Mouse (Mus musculus) hindbrain, embryonic 15.5 days (tissue): ENCODE results near the gene Slc22a14. TPM values are rescaled to one million over a fixed set of nuclear protein-coding genes. Genes with fewer than 3 reads are reported as not detected.
"Not testable (repeated sequence)": the region's sequence is repeated elsewhere in the genome, so short reads cannot be mapped to it uniquely, and the experiment has no call there.

Experiments used
- ATAC-seq: fragments of 200-750 bp; cut with Nextera tagmentation; 2 replicates; pipeline ENCODE4 v1.8.0; 2017; ENCODE audit warnings: low read depth, moderate number of reproducible peaks, moderate TSS enrichment; ENCODE audit not compliant: low FRiP score
- H3K27ac ChIP-seq: fragments of 300-500 bp; sonication (generic); replicated peaks from 2 replicates; pipeline ENCODE4 v1.5.1; 2015; ENCODE audit warnings: mild to moderate bottlenecking, inconsistent platforms
- H3K27me3 ChIP-seq: fragments of 300-500 bp; sonication (generic); 2 replicates; pipeline ENCODE4 v1.6.1; 2015; ENCODE audit warnings: control low read depth, inconsistent platforms
- H3K36me3 ChIP-seq: fragments of 300-500 bp; sonication (generic); 2 replicates; pipeline ENCODE4 v1.6.1; 2015; ENCODE audit warnings: control low read depth, inconsistent platforms
- H3K4me1 ChIP-seq: fragments of 300-500 bp; sonication (generic); replicated peaks from 2 replicates; pipeline ENCODE4 v1.6.1; 2015; ENCODE audit warnings: control low read depth, inconsistent platforms
- H3K4me2 ChIP-seq: fragments of 300-500 bp; sonication (generic); 2 replicates; pipeline ENCODE4 v1.6.1; 2015; ENCODE audit warnings: moderate library complexity, mild to moderate bottlenecking, inconsistent platforms
- H3K4me3 ChIP-seq: fragments of 300-500 bp; sonication (generic); 2 replicates; pipeline ENCODE4 v1.5.1; 2015; ENCODE audit warnings: mild to moderate bottlenecking, inconsistent platforms
- H3K9ac ChIP-seq: fragments of 300-500 bp; sonication (generic); 2 replicates; pipeline ENCODE4 v1.6.1; 2015; ENCODE audit warnings: inconsistent platforms
- H3K9me3 ChIP-seq: fragments of 300-500 bp; sonication (generic); 2 replicates; pipeline ENCODE4 v1.6.1; 2016; ENCODE audit warnings: control low read depth, inconsistent platforms
- WGBS: fragments of 180-500 bp; shearing (Covaris S2); methylation state at CpG from one replicate; pipeline ENCODE4 v1.1.7; 2015; 5-methylcytosine and 5-hydroxymethylcytosine counted together
- polyA plus RNA-seq: library from polyadenylated mRNA; unstranded; fragments of >200 nt; fragmentation: Nextera tagmentation; extraction: Ambion mirVana; gene quantifications from 2 replicates; pipeline ENCODE4 v1.2.1, GENCODE M21; 2015

The Slc22a14 gene
- polyA plus RNA-seq, 1 experiment from 2014 or later, result not detected

GRCm38 (mm10) chr9:119271496-119271895, 93.9 kb downstream of the Slc22a14 start:
- no peak overlapping the region for H3K27ac ChIP-seq
- 87% methylated on average over 4 of the region's 4 CpGs for WGBS
- no peaks in the 10 kb centered on the region for H3K27me3 ChIP-seq
- H3K9ac ChIP-seq, result no peak overlapping the region
- H3K9me3 ChIP-seq, result no peaks in the 10 kb centered on the region
- H3K4me1 ChIP-seq, result peaks cover 8% of the 10 kb centered on the region
- H3K36me3 ChIP-seq, result peaks cover 16% of the 10 kb centered on the region; the same call in 1 of the 2 replicates
- H3K4me3 ChIP-seq, result no peak overlapping the region
- ATAC-seq, result no peak
- no peak overlapping the region for H3K4me2 ChIP-seq

DNA sequence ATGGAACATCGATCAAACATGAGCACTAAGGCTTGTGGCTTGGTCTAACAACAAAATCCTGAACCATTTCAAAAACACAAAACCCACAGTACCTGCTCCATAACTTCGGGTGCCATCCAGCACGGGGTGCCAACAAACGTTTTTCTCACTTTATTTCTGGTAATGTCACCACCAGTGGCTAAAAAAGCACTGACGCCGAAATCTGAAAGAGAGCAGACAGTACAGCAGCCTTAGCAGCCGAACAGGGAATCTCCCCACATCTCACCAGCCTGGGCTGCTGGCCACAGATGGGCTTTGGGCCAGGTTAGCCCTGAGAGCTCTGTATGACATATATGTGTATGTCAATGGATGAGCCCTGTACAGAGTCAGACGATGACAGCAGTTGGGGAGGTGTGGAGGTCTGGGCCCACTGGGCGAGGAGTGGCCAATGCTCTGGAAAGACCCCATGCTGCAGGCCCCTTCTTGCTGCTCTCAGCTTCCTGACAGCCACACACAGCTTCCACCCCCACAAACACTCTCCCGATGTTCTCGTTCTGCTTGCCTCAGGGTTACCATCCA, 96.7 kb downstream of the Slc22a14 start:
- no peak overlapping the region for H3K27ac ChIP-seq
- peaks cover 27% of the 10 kb centered on the region for H3K36me3 ChIP-seq
- no peak overlapping the region for H3K4me3 ChIP-seq
- no peaks in the 10 kb centered on the region for H3K27me3 ChIP-seq
- no peak for ATAC-seq
- no peaks in the 10 kb centered on the region for H3K9me3 ChIP-seq
- H3K4me2 ChIP-seq, result no peak overlapping the region
- H3K9ac ChIP-seq, result no peak overlapping the region
- WGBS, result 96% methylated on average over 11 of the region's 11 CpGs
- H3K4me1 ChIP-seq, result no peaks in the 10 kb centered on the region

GRCm38 (mm10) chr9:119268120-119268519, 97.2 kb downstream of the Slc22a14 start:
- H3K9ac ChIP-seq, result no peak overlapping the region
- no peak for ATAC-seq
- no peak overlapping the region for H3K4me2 ChIP-seq
- no peaks in the 10 kb centered on the region for H3K4me1 ChIP-seq
- H3K27me3 ChIP-seq, result no peaks in the 10 kb centered on the region
- WGBS, result 93% methylated on average over 6 of the region's 6 CpGs
- no peak overlapping the region for H3K4me3 ChIP-seq
- H3K27ac ChIP-seq, result no peak overlapping the region
- H3K9me3 ChIP-seq, result no peaks in the 10 kb centered on the region
- H3K36me3 ChIP-seq, result peaks cover 30% of the 10 kb centered on the region

- H3K4me2 ChIP-seq, H3K27ac ChIP-seq, H3K9ac ChIP-seq, H3K4me1 ChIP-seq, H3K27me3 ChIP-seq, ATAC-seq, H3K9me3 ChIP-seq, H3K4me3 ChIP-seq: not testable (repeated sequence)
- WGBS, result 98% methylated on average over 5 of the region's 5 CpGs
- H3K36me3 ChIP-seq, result peaks cover 33% of the 10 kb centered on the region
Observed at GRCm38 (mm10) chr9:119266121-119266395, 99.3 kb downstream of the Slc22a14 start.

GRCm38 (mm10) chr9:119265373-119266120, 99.8 kb downstream of the Slc22a14 start:
- not testable (repeated sequence) for H3K27me3 ChIP-seq, H3K9me3 ChIP-seq, H3K4me2 ChIP-seq, ATAC-seq, H3K27ac ChIP-seq, H3K4me3 ChIP-seq, H3K4me1 ChIP-seq, H3K9ac ChIP-seq
- peaks cover 38% of the 10 kb centered on the region for H3K36me3 ChIP-seq
- 92% methylated on average over 1 of the region's 1 CpGs for WGBS

GRCm38 (mm10) chr9:119263067-119263466, 102.3 kb downstream of the Slc22a14 start:
- no peak for ATAC-seq
- H3K27ac ChIP-seq, result no peak overlapping the region
- H3K4me2 ChIP-seq, result no peak overlapping the region
- no peaks in the 10 kb centered on the region for H3K9me3 ChIP-seq
- H3K4me1 ChIP-seq, result no peaks in the 10 kb centered on the region
- no peak overlapping the region for H3K9ac ChIP-seq
- H3K27me3 ChIP-seq, result no peaks in the 10 kb centered on the region
- H3K4me3 ChIP-seq, result no peak overlapping the region
- WGBS, result 93% methylated on average over 4 of the region's 4 CpGs
- peaks cover 43% of the 10 kb centered on the region for H3K36me3 ChIP-seq

DNA sequence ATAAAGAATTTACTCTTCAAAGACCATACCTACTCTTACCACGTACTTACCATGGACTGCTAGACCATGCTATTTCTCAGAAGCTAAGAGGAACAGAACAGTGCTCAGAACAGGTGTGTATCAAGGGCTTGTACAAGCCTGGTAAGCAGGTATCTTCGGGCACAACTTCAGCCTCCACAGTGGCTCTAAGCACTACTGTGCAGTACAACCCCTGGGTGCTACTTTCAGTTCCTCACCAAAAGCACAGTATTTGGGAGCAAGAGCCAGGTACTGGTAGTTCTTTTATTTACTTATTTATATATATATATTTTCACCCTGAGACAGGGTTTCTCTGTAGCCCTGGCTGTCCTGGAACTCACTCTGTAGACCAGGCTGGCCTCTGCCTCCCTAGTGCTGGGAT, 104.5 kb downstream of the Slc22a14 start:
- WGBS, result 97% methylated on average over 2 of the region's 2 CpGs
- Histone ChIP-seq H3K9me3 (no peaks in the 10 kb centered on the region), H3K9ac (no peak overlapping the region), H3K36me3 (peaks cover 35% of the 10 kb centered on the region), H3K4me1 (no peaks in the 10 kb centered on the region), H3K27me3 (no peaks in the 10 kb centered on the region), H3K27ac (no peak overlapping the region), H3K4me3 (no peak overlapping the region), H3K4me2 (no peak overlapping the region)
- ATAC-seq, result no peak

DNA sequence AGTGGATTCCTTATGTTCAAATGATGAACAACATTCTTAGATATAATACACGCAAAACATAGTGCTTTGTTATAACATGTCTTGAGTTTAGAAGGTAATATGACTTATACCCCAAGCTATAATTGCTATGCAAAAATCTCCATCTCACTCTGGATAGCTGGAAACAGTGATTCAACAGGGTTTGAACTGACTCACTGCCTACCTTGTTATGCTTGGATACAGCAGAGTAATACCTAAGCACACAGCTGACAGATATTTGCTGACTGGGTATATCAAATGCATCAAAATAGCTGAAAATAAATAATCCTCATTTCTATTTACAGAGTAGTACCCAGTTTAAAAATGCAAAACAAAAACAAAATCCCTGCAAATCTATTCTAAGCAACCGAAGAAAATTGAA, 106.6 kb downstream of the Slc22a14 start:
- no peak overlapping the region for H3K4me2 ChIP-seq
- no peak overlapping the region for H3K4me3 ChIP-seq
- peaks cover 40% of the 10 kb centered on the region for H3K36me3 ChIP-seq

DNA sequence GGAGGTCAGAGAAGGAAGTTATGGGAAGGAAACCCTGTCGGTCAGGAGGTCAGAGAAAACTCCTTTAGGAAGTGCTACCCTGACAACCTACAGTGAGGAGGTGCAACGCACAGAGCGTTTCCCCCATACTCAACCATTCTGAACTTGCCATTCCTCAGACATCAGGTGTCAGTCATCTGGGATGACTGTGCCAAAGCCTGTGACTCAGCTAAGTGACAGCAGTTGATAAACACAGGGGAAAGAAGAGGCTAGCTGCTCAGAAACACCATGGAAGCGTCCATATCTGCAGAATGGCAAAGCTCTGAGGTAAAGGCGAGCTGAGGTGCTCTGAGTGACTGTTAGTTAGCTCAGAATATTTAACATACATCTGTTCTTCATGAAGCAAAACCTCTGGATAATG, 107.2 kb downstream of the Slc22a14 start:
- Histone ChIP-seq H3K27ac (no peak overlapping the region), H3K4me2 (no peak overlapping the region), H3K36me3 (peaks cover 43% of the 10 kb centered on the region), H3K9me3 (no peaks in the 10 kb centered on the region), H3K4me3 (no peak overlapping the region), H3K9ac (no peak overlapping the region), H3K4me1 (no peaks in the 10 kb centered on the region), H3K27me3 (no peaks in the 10 kb centered on the region)
- ATAC-seq, result no peak
- 89% methylated on average over 5 of the region's 5 CpGs for WGBS

More for the DNA sequence above, 106.6 kb downstream of the Slc22a14 start:
- no peaks in the 10 kb centered on the region for H3K9me3 ChIP-seq
- ATAC-seq, result no peak
- no peaks in the 10 kb centered on the region for H3K4me1 ChIP-seq
- H3K9ac ChIP-seq, result no peak overlapping the region
- H3K27me3 ChIP-seq, result no peaks in the 10 kb centered on the region
- WGBS, result 97% methylated on average over 2 of the region's 2 CpGs
- H3K27ac ChIP-seq, result no peak overlapping the region

DNA sequence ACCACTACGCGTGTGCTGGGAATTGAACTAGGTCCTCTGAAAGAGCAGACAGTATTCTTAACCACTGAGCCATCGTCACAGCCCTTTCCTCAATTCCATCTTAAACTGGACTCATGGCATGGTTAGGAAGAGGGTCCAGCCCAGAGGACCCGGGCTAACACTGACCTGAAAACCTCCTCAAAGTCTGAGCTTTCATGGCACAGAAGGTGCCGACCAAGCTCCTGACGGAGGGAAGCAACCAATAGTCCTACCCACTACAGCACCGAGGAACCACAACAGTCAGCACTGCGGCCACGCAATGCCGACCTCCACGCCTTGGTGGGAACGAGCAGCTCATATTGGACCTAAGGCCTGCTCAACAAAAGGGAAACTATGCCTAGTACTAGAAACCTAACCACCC, 109.2 kb downstream of the Slc22a14 start:
- Histone ChIP-seq H3K9me3 (no peaks in the 10 kb centered on the region), H3K27me3 (no peaks in the 10 kb centered on the region), H3K4me1 (no peaks in the 10 kb centered on the region), H3K36me3 (peaks cover 45% of the 10 kb centered on the region), H3K9ac (no peak overlapping the region), H3K27ac (no peak overlapping the region), H3K4me3 (no peak overlapping the region), H3K4me2 (no peak overlapping the region)
- WGBS, result 96% methylated on average over 12 of the region's 12 CpGs
- no peak for ATAC-seq

DNA sequence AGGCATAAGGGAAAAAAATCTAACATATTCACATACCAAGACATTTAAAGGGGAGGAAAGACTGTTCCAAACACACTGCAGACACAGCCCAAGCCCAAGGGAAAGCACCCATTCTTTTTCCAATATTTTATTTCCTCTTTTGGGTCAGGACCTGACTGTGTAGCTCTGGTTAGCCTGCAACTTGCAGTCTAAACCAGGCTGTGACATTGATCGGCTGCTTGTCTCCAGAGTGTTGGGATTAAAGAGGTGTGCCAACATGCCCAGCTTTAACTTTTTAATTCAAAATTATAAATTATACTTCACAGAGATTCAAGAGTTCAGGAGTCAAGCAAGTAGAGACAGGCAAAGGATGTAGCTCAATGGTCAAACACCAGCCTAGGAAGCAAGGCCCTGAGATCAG, 110.3 kb downstream of the Slc22a14 start:
- no peak overlapping the region for H3K4me3 ChIP-seq
- ATAC-seq, result no peak
- no peak overlapping the region for H3K27ac ChIP-seq
- peaks cover 51% of the 10 kb centered on the region for H3K36me3 ChIP-seq
- no peaks in the 10 kb centered on the region for H3K9me3 ChIP-seq
- H3K9ac ChIP-seq, result no peak overlapping the region
- no peaks in the 10 kb centered on the region for H3K27me3 ChIP-seq
- WGBS, result 98% methylated on average over 1 of the region's 1 CpGs
- H3K4me2 ChIP-seq, result no peak overlapping the region
- no peaks in the 10 kb centered on the region for H3K4me1 ChIP-seq

DNA sequence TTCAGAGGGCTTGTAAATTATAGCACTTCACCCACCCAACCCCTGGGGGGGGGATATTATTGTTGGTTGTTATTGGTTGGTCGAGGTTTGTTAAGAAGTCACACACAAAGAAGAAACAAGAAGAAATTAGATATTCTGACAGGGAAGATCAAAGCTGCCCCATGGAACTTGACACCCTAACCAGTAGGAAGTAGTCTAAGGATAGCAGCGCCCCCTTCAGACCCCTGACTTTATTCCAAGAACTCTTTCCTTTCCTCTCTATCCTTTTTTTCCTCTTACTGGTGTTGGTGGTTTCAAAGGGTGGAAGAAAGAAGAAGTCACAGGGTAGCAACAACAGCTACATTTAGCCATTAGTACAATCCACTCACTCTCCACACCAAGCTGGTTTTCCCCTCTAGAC, 111.2 kb downstream of the Slc22a14 start:
- H3K27me3 ChIP-seq, result no peaks in the 10 kb centered on the region
- H3K4me2 ChIP-seq, result no peak overlapping the region
- peaks cover 55% of the 10 kb centered on the region for H3K36me3 ChIP-seq
- WGBS, result 75% methylated on average over 2 of the region's 2 CpGs
- H3K4me3 ChIP-seq, result no peak overlapping the region
- ATAC-seq, result no peak
- H3K9ac ChIP-seq, result no peak overlapping the region
- H3K9me3 ChIP-seq, result no peaks in the 10 kb centered on the region
- H3K27ac ChIP-seq, result no peak overlapping the region
- no peaks in the 10 kb centered on the region for H3K4me1 ChIP-seq

GRCm38 (mm10) chr9:119247996-119248395, 117.4 kb downstream of the Slc22a14 start:
- no peaks in the 10 kb centered on the region for H3K9me3 ChIP-seq
- no peak overlapping the region for H3K4me2 ChIP-seq
- ATAC-seq, result no peak
- H3K27ac ChIP-seq, result no peak overlapping the region
- WGBS, result 85% methylated on average over 5 of the region's 5 CpGs
- no peaks in the 10 kb centered on the region for H3K4me1 ChIP-seq
- H3K4me3 ChIP-seq, result no peak overlapping the region
- H3K36me3 ChIP-seq, result peaks cover 38% of the 10 kb centered on the region
- no peak overlapping the region for H3K9ac ChIP-seq
- H3K27me3 ChIP-seq, result no peaks in the 10 kb centered on the region
